Mouse (Mus musculus) layer of hippocampus, adult 8-10 months (tissue): ENCODE data around the gene Brca1. TPM values are rescaled to one million over a fixed set of nuclear protein-coding genes. Genes with fewer than 3 reads are reported as not detected.
"Not testable (repeated sequence)": the region's sequence is repeated elsewhere in the genome, so short reads cannot be mapped to it uniquely, and the experiment has no call there.

Experiments
- DNase-seq, 2 experiments: peaks; one replicate each; pipeline ENCODE4 v3.0.0; 2022; ENCODE audit warnings: low spot score in 2 of 2
- total RNA-seq, 4 experiments: library from RNA; stranded (reverse); gene quantifications; 2 replicates each; pipeline ENCODE4 v1.2.4; 2022

Gene Brca1
- total RNA-seq: 1 to 10 TPM in 3 of 4 experiments, under 1 TPM in 1; 0.83 to 2.0 (median 1.4) TPM

GRCm38 (mm10) chr11:101551751-101552475 lies at the start of gene Brca1, which contains the start of gene Nbr1:
Gene Brca1, minus strand, starts transcription at chr11:101551955.
Gene Nbr1, plus strand, starts transcription at chr11:101552149.
- DNase-seq: peak; percentile 89 to 93

GRCm38 (mm10) chr11:101599156-101599555 lies 47.4 kb upstream of the Brca1 start, which contains the start of gene Gm11634:
Gene Gm11634, minus strand, starts transcription at chr11:101599256.
- DNase-seq: no peak

GRCm38 (mm10) chr11:101589989-101590624 lies 38.4 kb upstream of the Brca1 start:
- DNase-seq: no peak

- DNase-seq: peak in 1 of 2 experiments; percentile 39
Observed at GRCm38 (mm10) chr11:101589444-101589843, 37.7 kb upstream of the Brca1 start.

GRCm38 (mm10) chr11:101588868-101589267 lies 37.1 kb upstream of the Brca1 start:
- DNase-seq: no peak

- peak; percentile 24 to 38 for DNase-seq
Observed at GRCm38 (mm10) chr11:101587676-101588075, 35.9 kb upstream of the Brca1 start.

GRCm38 (mm10) chr11:101585805-101586204 lies 34.0 kb upstream of the Brca1 start:
- no peak for DNase-seq

- DNase-seq: not testable (repeated sequence)
Observed at GRCm38 (mm10) chr11:101585031-101585430, 33.3 kb upstream of the Brca1 start.

- DNase-seq: no peak
Observed at GRCm38 (mm10) chr11:101583205-101583604, 31.4 kb upstream of the Brca1 start.

GRCm38 (mm10) chr11:101582054-101583035 lies 30.6 kb upstream of the Brca1 start, which contains the start of gene Tmem106a:
Gene Tmem106a, plus strand, starts transcription at chr11:101582242.
- DNase-seq: no peak

- DNase-seq: no peak
Observed at GRCm38 (mm10) chr11:101581081-101581764, 29.5 kb upstream of the Brca1 start.

- DNase-seq: no peak
Observed at GRCm38 (mm10) chr11:101576116-101576515, 24.4 kb upstream of the Brca1 start.

GRCm38 (mm10) chr11:101568421-101568820 lies 16.7 kb upstream of the Brca1 start:
- DNase-seq: no peak

- DNase-seq: peak in 1 of 2 experiments; percentile 42
Observed at GRCm38 (mm10) chr11:101562391-101562790, 10.6 kb upstream of the Brca1 start.

- no peak for DNase-seq
Observed at GRCm38 (mm10) chr11:101556954-101557353, 5.2 kb upstream of the Brca1 start.

- no peak for DNase-seq
Observed at GRCm38 (mm10) chr11:101556541-101556940, 4.8 kb upstream of the Brca1 start.

- no peak for DNase-seq
Observed at GRCm38 (mm10) chr11:101553354-101553930, 1.7 kb upstream of the Brca1 start.

- peak; percentile 99 to 100 for DNase-seq
Observed at GRCm38 (mm10) chr11:101552476-101553300, 933 bp upstream of the Brca1 start.

GRCm38 (mm10) chr11:101548526-101548925 lies 3.2 kb downstream of the Brca1 start:
- DNase-seq: no peak
